Mouse (Mus musculus): ENCODE data around the gene Ceacam1. TPM values are rescaled to one million over a fixed set of nuclear protein-coding genes. Genes with fewer than 3 reads are reported as not detected.
"Not testable (repeated sequence)": the region's sequence is repeated elsewhere in the genome, so short reads cannot be mapped to it uniquely, and the experiment has no call there.

Gene Ceacam1
- polyA plus RNA-seq, 1 experiment, result 7.9 TPM

- DNase-seq (ENCODE audit: low spot score), result no peak
Observed at GRCm38 (mm10) chr7:25439978-25440815, 37.2 kb downstream of the Ceacam1 start.

- DNase-seq (ENCODE audit: low spot score), result no peak
Observed at GRCm38 (mm10) chr7:25439124-25439822, 38.1 kb downstream of the Ceacam1 start.

DNA sequence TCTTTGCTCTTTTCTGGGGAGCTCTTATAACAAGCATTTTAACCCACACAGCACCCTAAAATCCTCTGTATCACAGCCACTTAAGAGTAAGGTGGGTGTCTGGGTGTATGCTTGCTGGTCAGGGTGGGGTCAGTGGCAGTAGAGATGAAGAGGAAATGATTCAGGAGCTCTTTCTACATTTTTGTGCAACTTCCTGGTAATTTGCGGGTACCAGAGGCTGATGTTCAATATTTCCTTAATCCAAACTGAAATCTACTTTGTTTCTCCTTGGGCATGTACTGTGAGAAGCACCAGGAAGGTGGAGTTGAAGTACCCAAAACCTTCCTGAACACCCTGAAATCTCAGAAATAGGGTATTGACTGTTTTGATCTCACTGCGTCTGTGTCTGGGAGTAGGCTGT lies 40.7 kb downstream of the Ceacam1 start:
- DNase-seq (ENCODE audit: low spot score), result no peak

DNA sequence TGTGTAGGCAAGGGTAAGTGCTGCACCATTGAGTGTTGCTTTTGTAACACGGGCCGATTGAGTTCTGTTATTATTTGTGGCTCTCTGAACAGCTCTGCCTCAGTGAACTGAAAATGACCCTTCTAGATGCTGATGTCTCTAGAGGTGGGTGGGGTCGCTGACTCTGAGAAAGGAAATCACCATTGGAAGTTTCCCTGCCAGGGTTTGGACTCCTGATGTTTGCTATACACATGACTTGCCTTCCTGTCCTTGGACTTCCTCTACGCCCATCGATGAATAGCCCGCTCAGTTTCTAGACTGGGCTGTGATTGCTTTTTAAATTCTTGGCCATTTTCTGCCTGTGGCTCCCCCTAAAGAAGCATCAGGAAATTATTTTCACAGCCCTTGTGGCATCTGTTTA lies 41.2 kb downstream of the Ceacam1 start:
- DNase-seq (ENCODE audit: low spot score), result no peak

- DNase-seq (ENCODE audit: low spot score), result no peak
Observed at GRCm38 (mm10) chr7:25435546-25435851, 41.9 kb downstream of the Ceacam1 start.

GRCm38 (mm10) chr7:25434654-25435545 lies 42.5 kb downstream of the Ceacam1 start:
- DNase-seq (ENCODE audit: low spot score), result no peak

DNA sequence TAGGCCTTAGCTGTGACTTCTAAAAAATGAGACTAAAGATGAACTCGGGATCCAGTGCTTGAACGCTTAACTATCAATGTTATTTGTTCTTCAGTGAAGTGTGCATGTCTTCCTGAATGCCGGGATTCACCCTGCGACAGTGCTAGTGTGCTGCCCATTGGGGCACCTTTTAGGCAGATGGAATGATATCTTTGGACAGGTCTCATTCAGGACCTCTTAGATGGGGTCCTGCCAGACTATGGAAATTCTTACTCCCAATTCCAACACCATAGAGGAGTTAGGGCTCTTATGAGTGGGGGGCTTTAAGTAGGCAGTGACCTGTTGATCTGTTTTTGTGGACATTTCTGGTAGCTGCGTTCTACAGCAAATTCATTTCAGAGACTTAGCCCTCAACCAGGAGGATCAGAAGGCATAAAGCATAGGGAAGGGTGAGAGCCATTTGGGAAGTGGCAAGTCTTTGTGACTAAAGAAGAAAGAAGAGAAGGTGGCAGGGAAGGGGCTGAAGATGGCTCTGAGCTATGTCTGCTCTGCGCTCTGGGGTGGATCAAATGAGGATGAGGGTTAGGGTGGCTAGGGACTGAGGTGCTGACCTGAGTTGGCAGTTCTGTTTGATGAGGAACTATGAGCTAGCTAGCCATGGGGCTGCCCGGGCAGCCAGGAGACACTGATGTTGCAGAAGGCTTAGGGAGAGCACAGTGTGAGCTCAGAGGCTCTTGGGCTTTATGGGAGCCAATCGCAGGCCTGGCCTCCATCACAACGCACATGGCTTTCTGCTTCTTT lies 43.4 kb downstream of the Ceacam1 start:
- DNase-seq (ENCODE audit: low spot score), result no peak

DNA sequence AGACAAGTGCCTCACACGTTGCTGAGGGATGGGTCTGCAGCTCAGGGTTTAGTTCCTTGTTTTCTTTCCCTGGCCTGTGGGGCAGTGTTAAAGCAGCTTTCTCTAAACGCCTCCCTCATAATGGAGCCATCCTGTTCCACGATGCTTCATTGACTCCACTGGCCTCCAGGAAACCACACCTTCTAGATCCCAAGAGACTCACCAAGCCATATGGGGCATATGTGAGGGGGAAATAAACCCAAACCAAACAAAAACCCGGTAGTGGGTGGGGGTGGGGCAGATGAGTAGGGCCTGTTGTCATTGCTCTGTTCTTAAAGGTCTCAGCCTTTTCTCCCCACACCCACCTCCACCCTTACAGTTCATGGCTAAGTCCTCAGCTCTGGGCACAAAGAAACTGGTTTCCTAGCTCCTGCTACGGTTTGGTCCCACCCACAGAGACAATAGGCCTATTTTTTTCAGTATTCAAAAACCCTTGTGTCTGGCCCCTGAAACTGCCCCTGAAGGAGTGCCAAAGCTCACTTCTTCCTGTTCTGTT lies 44.3 kb downstream of the Ceacam1 start:
- no peak for DNase-seq (ENCODE audit: low spot score)

- DNase-seq (ENCODE audit: low spot score), result no peak
Observed at GRCm38 (mm10) chr7:25432381-25432780, 45.0 kb downstream of the Ceacam1 start.

- DNase-seq (ENCODE audit: low spot score), result no peak
Observed at GRCm38 (mm10) chr7:25429886-25430784, 47.3 kb downstream of the Ceacam1 start.

GRCm38 (mm10) chr7:25428321-25428720 lies 49.1 kb downstream of the Ceacam1 start:
- DNase-seq (ENCODE audit: low spot score), result no peak

DNA sequence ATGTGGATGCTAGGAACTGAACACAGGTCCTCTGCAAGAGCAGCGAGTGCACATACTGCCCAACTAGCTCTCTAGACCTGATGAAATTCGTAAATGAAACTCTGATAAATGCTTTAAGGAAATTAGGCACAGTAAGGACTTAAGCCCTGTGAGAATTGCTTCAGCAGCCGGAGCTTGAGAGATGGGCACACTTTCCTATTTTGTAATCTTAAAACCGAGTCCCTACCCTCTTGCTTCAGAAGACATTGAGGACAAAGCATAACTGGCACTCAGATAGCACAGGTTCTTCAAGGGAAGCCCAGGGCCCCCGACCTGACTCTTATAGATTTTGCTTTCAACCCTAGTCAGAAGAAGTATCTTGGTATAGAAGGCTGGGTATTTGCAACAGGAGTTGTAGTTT lies 50.3 kb downstream of the Ceacam1 start:
- DNase-seq (ENCODE audit: low spot score), result no peak

GRCm38 (mm10) chr7:25426380-25426779 lies 51.0 kb downstream of the Ceacam1 start:
- not testable (repeated sequence) for DNase-seq (ENCODE audit: low spot score)

DNA sequence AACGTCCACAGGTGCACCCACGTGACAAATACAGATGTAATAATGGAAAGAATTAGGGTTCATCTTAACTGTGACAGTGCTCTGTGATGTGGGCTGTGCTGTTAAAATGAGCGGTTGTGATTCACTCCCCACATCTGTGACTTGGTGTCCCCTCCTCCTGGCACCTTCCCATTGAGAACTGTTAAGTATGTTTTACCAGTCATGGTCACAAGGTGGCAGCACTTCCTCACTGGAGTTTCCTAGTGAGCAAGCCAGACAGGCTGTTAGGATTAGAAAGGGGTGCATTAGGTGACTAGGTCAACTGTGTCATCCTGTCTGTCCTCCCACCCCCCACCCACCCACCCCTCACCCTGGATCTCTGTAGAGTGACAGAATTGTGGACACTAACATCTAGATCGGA lies 53.0 kb downstream of the Ceacam1 start:
- no peak for DNase-seq (ENCODE audit: low spot score)

DNA sequence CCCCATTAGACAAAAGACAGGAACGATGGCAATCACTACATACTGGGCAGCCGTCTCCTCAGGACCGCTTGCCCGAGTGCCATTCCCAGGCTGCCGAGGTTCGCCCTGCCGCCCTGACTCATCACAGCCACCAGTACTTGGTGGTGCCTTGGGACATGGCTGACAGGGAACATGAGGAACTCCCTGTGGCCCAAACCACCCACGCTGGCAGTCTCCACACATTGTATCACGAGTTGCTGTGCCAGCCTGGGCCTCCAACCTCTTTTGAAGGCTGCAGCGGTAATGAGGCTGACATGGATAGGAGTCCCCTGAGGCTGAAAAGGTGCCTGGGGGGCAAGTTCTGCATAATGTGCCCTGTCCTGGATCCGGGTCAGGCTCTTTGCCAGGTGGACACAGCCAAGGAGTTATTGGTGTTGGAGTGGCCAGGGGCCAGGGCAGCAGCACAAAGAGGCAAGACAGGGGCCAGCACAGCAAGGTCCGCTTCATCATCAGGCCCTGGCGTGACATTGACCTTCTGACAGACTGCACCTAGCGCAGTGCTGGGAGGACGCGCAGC lies 55.0 kb downstream of the Ceacam1 start:
- no peak for DNase-seq (ENCODE audit: low spot score)

- DNase-seq (ENCODE audit: low spot score), result no peak
Observed at GRCm38 (mm10) chr7:25419943-25420342, 57.5 kb downstream of the Ceacam1 start.

DNA sequence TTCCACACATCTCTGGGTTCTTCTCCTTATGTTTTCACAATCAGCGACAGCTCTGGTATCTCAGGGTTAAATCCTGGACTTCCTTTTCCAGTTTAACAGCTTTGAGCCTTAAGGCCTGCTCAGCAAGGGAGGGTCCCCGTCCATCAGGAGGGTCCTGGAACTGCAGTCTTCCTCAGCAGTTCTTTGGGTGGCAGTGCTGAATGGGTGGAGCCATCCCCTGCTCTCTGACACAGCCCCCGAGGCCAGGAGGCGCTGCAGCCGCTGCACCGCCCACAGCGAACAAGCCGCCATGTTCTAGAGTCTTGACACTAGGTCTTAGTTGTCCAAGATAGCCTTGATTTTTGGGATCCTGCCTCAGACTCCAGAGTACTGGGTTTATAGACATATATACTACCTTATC lies 57.9 kb downstream of the Ceacam1 start:
- DNase-seq (ENCODE audit: low spot score), result no peak

DNA sequence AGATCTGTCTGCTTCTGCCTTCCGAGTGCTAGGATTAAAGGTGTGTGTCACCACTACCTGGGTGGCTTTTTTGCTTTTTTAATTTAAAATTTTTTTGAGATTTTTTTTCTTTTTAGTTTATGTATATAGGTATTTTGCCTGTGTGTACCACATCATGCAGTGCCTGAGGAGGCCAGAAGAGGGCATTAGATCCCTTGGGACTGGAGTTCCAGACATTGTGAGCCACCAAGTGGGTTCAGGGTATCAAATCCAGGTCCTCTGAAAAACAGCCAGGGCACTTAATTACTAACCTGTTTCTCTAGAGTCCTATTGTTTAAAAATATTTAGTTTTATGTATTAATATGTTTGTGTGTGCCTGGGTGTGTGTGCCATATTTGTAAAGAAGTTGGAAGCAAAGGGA lies 59.8 kb downstream of the Ceacam1 start:
- DNase-seq (ENCODE audit: low spot score), result no peak

- DNase-seq (ENCODE audit: low spot score), result no peak
Observed at GRCm38 (mm10) chr7:25412833-25413441, 64.5 kb downstream of the Ceacam1 start, which contains the start of gene Cxcl17. Gene Cxcl17, minus strand, starts transcription at chr7:25412886.
